Mouse (Mus musculus) adrenal gland, adult (tissue): ENCODE measurements around the gene Dcp1b.

Experiments
- DNase-seq, 2 experiments: peaks; one replicate each; pipeline ENCODE4 v3.0.0; 2022 to 2023; ENCODE audit warnings: low spot score in 1 of 2; ENCODE audit not compliant: inconsistent age in 2 of 2

Gene Dcp1b

DNA sequence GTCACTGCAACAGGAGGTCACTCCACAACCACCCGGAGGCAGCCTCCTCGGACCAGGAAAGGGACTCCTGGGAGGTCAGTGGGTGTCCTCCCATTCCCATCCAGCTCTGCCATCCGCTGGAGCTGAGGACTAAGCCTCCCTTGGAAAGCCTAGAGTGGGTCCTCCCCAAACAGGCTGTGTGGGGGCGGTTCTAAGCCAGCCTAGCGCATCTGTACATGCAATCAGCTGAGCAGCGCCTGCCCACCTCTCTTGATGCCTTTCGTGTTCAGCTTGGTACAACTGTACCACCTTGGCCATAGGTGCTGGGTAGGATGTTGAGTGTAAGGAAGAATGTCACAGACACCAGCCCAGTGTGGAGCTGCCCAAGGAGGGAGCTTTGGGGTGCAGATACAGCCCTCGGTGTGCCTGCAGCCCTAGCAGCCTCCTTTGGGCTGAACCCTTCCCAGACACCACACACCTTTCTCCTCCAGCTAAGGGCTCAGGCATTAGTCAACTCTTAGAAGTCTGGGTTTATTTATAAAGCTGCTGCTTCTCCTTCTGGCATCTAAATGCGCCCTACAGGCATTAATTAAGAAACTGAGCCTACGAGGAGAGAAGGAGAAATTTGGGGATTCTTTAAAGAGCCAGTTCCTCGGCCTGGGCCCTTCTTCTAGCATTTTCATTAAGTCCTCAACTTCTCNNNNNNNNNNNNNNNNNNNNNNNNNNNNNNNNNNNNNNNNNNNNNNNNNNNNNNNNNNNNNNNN is 54.0 kb downstream of the Dcp1b start:
- no peak for DNase-seq

DNA sequence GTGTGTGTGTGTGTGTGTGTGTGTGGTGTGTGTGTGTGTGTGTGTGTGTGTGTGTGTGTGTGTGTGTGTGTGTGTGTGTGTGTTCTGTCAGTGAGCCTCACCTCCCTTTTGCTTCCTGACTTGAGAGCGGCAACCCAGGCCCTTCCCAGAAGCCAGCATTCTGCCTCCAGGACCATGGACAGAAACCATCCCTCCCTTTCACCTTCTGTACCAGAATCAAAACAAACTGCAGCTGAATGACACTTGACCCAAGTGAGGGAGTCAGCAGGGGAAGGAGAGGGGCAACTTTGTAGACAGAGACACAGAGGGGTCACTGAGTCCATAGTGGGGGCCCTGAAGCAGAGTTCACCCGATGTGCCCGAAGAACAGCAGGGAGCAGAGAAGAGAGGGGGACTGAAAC is 58.0 kb downstream of the Dcp1b start:
- peak in 1 of 2 experiments; percentile 39 for DNase-seq

DNA sequence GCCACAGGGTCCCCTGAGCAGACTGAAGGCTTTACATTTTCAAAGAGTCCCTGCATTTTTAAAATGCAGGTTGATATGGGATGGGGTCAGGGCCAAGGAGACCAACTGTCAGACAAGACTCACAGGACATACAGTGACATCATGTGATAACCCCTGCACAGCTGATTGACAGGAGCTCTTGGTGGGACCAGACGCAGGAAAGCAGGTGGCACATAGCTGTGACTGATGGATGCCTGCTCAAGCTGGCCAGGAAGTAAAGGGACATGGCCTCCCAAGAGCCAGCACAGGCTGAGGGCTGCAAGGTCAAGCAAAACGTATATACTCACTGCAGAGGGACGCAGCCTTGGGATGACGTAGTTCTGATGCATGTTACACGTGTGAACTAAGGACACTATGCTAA is 60.4 kb downstream of the Dcp1b start:
- DNase-seq, result no peak

DNA sequence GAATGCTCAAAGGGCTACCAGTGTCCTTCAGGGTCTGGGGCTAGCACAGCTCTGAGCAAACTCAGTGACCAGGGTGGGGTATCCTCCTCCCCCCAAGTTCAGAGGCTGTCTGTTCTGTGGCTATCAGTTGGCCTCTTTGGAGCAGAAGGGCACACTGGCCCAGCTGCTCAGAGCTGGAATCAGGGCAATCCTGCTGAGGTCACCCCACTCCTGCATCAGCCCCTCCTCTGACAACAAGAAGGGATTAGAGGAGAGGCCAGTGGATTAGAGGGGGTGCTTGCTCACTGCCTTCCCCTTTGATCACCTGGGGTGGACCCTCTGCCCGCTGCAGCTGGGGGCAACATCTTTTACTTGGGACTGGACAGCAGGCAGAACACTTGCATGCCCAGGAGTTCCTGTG is 61.2 kb downstream of the Dcp1b start, which contains the start of gene Cacna2d4:
Gene Cacna2d4, plus strand, starts transcription at position 286 of the 400 bp plus-strand sequence.
- no peak for DNase-seq

DNA sequence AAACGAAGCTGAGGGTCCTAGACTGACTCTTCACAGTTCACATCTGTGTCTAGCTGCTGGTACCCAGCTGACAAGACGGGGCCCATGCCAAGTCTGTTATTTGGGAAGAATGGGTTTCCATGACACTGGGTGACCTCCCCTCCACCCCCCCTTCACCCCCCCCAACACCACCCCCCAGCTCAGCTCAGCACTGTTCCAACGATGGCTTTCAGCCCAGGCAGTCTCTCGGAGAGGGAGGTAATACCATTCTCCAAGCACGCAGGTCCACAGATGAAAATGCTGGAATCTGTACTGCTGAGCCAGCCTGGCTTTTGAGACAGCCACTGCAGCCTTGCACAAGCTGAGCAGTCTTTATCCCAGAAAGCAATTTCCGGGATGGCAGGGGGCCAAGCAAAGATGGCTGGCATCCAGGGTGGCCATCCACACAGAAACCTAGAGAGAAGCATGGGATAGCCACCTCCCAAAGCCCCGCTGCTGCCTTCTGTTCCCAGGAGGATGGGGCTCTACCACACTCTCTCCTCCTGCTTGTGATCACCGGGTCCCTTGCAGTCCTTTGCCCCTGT is 62.5 kb downstream of the Dcp1b start:
- peak in 1 of 2 experiments; percentile 54 for DNase-seq

DNA sequence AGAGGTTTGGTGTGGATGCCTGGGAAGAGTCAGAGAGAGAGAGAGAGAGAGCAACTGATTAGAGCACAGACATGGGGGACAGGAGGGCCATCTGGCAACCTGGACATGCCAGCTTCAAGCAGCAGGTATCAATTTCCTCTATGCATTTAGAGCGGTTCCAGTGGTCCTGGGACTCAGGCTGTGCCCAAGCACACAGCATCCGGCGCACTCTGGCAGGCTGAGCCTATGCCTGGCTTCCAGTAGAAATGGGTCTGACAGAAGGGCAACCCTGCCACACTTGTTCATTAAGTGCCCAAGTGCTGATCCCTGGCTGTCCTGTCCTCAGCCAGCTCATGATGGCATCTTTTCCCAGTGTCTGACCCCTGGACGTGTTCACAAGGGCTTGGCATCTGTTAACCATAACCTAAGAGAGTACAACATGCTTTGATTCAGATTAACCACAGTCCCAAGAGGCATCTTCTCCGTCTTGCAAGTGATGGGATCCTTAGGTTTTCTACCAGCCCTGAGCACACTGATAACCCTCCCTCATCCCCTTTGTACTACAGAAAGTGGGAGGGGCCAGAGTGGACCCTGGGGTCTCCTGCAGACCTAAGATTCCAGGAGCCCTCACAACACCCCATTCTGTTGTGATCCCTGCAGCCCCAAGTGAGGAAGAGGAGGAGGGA is 64.4 kb downstream of the Dcp1b start:
- DNase-seq, result no peak

DNA sequence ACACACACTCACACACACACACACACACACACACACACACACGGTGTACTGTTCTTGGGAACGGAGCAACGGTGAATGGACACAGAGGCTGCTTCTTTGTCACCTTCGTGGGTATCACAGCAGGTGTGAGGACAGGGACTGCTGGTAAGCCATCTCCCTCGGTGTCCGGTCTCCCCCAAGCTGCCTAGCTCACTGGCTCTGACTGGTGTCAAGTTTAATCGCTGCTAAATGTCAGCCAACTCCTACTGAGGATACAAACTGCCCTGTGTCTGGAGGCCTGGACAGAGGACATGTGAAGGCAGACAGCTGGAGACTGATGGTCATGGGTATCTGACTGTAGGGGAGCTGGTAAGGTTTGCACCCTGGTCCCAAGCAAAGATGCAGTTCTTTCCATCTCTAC is 65.2 kb downstream of the Dcp1b start:
- DNase-seq, result no peak

DNA sequence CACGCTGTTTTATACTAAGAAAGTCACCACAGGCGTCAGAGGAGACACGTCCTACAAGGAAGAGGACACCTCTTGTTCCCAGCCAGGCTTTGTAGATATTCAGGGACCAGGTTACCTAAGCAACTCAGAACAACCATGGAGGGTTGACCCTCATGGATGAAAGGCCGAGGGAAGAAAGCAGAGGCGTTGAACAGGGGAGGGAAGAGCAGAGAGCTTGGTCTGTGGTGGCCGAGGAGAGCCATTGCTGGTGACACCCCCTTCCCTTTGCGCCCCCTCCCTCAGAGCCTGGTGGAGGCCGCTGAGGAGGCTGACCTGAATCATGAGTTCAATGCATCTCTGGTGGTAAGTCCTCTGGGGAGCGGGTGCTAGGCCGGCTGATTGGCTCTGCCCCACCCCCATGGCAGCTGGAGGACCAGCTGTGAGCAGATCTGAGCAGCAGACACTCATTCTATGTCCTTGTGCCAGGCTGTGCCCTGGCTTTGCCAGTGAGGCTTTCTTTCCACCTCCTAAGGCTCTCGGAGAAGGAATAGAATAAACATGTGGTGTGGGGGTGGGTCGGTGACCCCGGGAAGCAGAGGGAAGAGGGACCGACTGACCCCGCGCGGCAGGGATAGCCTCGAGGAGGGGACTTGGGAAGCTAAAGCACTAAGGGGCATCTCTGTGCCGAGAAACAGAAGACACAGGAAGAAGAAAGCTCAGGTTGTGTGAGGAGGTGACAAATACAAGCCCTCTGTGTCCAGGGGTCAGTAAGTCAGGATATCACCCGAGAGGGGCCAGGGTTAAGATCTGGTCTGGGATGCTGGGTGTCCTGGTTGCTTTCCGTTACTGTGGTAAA is 66.0 kb downstream of the Dcp1b start:
- no peak for DNase-seq

DNA sequence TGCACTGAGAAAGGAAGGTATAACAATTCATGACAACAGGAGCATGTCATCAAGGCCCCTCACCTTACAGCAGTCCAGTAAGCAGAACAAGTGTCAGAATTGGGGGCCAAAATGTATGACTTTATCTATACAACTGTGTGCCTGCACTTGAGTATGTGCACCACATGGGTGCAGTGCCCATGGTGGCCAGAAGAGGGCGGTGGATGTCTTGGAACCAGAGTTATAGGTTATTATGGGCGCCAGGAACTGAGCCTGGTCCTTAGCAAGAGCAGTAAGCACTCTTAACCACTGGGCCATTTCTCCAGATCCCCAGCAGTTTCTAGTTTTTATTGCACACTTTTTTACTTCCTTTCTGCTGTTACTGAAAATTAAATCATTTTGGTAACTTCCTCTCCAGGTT is 71.0 kb downstream of the Dcp1b start:
- DNase-seq, result no peak

DNA sequence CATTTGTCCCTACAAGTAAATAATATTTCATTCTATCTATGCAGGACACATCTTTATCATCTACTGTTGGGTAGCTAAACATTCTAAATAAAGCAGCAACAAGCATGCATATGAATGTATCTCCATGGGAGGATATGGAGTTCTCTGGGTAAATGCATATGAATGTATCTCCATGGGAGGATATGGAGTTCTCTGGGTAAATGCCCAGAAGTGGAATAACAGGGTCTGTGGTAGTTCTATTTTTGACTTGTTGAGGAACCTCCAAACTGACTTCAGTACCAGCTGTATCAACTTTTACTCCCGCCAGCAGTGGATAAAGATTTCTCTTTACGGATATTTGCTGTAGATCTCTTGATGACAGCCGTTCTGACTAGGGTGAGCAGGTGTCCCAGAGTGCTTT is 73.5 kb downstream of the Dcp1b start:
- no peak for DNase-seq

DNA sequence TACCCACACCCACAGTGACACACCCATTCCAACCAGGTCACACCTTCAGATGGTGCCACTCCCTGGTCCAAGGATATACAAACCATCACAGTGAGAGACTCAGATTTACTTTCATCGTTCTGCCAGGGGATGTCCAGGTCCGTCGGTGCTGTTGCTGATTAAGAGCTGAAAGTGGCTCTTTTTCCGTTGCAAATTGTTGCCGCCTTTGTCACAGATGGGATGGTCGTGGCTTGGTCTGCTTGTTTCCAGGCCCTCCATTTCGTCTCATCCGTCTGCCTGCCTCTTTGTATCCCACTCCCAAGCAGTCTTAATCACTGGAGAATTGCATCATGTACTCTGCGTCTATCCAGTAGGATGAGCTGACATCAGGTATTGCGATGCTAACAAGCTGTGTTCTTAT is 74.7 kb downstream of the Dcp1b start:
- DNase-seq, result no peak

DNA sequence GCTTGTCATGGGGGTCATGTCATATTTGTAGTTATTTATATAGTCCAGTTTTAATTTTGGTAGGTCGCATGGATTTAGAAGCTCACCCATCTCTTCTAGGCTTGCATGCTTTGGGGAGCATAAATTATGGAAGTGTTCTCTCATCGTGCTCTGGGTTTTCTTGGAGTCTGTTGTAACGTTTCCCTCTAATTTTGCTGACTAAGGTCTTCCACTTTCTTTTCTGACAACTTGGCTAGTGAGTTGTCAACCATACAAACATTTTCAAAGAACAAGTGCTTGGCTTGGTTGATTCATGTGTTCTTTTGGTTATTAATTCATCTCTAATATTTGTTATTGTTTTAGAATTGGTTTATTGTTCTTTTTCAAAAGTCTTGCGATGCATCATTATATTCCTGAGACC is 76.7 kb downstream of the Dcp1b start:
- DNase-seq, result no peak
